In the genomic region with DNA sequence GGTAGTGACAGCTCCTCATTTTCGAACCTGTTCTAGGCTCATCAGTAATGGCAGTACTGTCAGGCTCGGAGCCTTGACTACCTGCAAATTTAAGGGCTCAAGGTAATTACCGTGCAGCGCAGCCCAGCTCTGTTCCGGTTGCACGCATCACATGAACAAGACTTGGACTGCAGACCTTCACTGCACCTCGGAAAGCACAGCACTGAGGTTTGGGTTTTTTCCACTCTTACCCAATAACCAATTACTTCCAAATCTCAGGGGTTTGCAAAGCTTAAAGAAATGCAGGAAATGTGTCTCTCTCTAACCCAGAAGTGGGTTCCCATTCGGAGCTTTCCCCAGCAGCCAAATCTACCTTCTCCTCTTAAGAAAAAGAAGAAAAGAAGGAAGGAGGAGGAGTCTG, we compare ENCODE assay signal across 23 mouse cellular contexts. TPM values are rescaled to one million over a fixed set of nuclear protein-coding genes. Genes with fewer than 3 reads are reported as not detected.
DNase-seq lines count a peak whose midpoint lies in the region; ATAC-seq and TF ChIP-seq lines count a peak whose summit lies in the region.
"Had no signal": no experiment of that assay in that cellular context is flagged by ENCODE, and none has a peak within 500 bp of the region (broad histone marks: within the 10 kb centered on the region; RNA-seq: fewer than 3 reads in every experiment).

No protein-coding gene starts in this region.

- H3K4me1 ChIP-seq in kidney, embryonic 14.5 days (ENCODE audit: control insufficient read depth, insufficient read depth, low read length), result peaks cover 10% of the 10 kb centered on the region; the same call in 1 of the 2 replicates
- H3K4me1 ChIP-seq in kidney, embryonic 16.5 days (ENCODE audit: insufficient read depth, low read length), result peaks cover 69% of the 10 kb centered on the region
- H3K4me1 ChIP-seq in heart, adult 2 months (ENCODE audit: control insufficient read depth, insufficient read depth, low read length), result peaks cover 6% of the 10 kb centered on the region

- no peak overlapping the region for H3K9ac ChIP-seq in kidney, embryonic 14.5 days (ENCODE audit: low read depth, low read length)
- H3K9ac ChIP-seq in kidney, embryonic 16.5 days (replicated peaks; ENCODE audit: low read length), result no peak overlapping the region
- H3K9ac ChIP-seq in heart, adult 2 months (ENCODE audit: low read depth, low read length), result no peak overlapping the region
- H3K9ac ChIP-seq: embryonic facial prominence, embryonic 12.5 days; forebrain, embryonic 15.5 days; heart, embryonic 15.5 days; hindbrain, embryonic 14.5 days had no signal

- WGBS in kidney, embryonic 14.5 days, result 43% methylated on average over 8 of the region's 8 CpGs
- 58% methylated on average over 8 of the region's 8 CpGs for WGBS in kidney, embryonic 16.5 days
- WGBS in heart, adult 2 months, result 77% methylated on average over 8 of the region's 8 CpGs

- intact Hi-C loops in heart, adult 2 months (cut with DNase I), result no loop called here

- no peak for TF ChIP-seq EP300 in heart, adult 2 months (IDR thresholded peaks at IDR 0.05; ENCODE audit: insufficient read depth, low read depth, low read length)

- H3K36me3 ChIP-seq in kidney, embryonic 14.5 days (ENCODE audit: control insufficient read depth, insufficient read depth, low read length), result no peaks in the 10 kb centered on the region
- no peaks in the 10 kb centered on the region for H3K36me3 ChIP-seq in kidney, embryonic 16.5 days (ENCODE audit: insufficient read depth, low read length)
- no peaks in the 10 kb centered on the region for H3K36me3 ChIP-seq in heart, adult 2 months (ENCODE audit: control insufficient read depth, insufficient read depth, low read length)
- H3K36me3 ChIP-seq: embryonic facial prominence, embryonic 12.5 days; forebrain, embryonic 15.5 days; G1E; heart, embryonic 15.5 days; hindbrain, embryonic 10.5 days had no signal

- H3K27me3 ChIP-seq in kidney, embryonic 14.5 days (ENCODE audit: control insufficient read depth, insufficient read depth, low read length), result no peaks in the 10 kb centered on the region
- no peaks in the 10 kb centered on the region for H3K27me3 ChIP-seq in kidney, embryonic 16.5 days (ENCODE audit: insufficient read depth, low read length)
- H3K27me3 ChIP-seq in heart, adult 2 months (ENCODE audit: control insufficient read depth, insufficient read depth, low read length), result no peaks in the 10 kb centered on the region
- H3K27me3 ChIP-seq: heart, embryonic 15.5 days had no signal

- H3K9me3 ChIP-seq in kidney, embryonic 14.5 days (ENCODE audit: control insufficient read depth, low read length), result peaks cover 4% of the 10 kb centered on the region; the same call in 1 of the 2 replicates
- peaks cover 5% of the 10 kb centered on the region; the same call in 1 of the 2 replicates for H3K9me3 ChIP-seq in kidney, embryonic 16.5 days (ENCODE audit: low read length)
- H3K9me3 ChIP-seq: embryonic facial prominence, embryonic 12.5 days; forebrain, embryonic 15.5 days; heart, embryonic 15.5 days had no signal

- DNase-seq in adrenal gland, adult (ENCODE audit: inconsistent age in 2 of 2, low spot score in 1 of 2), result peak; percentile 40 to 85
- no peak for DNase-seq in adrenal gland, adult 8-10 months
- DNase-seq in kidney, adult 11 months, result peak; percentile 41
- DNase-seq in kidney, adult 8-10 months, result no peak
- peak; percentile 47 to 53 for DNase-seq in kidney, postnatal 36 days
- DNase-seq in heart, adult 2 months, result no peak
- DNase-seq: adrenal gland, postnatal 10 days; B cell, adult 2 months; cerebellum, adult 11 months; cerebellum, adult 8-10 months; cerebellum, postnatal 25 days; gastrocnemius, postnatal 36 days; heart, adult 11 months had no signal

- no peak for TF ChIP-seq CTCF in heart, adult 2 months (IDR thresholded peaks at IDR 0.05)

- no peak overlapping the region for H3K4me3 ChIP-seq in kidney, embryonic 14.5 days (ENCODE audit: low read length)
- H3K4me3 ChIP-seq in kidney, embryonic 16.5 days (ENCODE audit: low read length), result no peak overlapping the region
- no peak overlapping the region for H3K4me3 ChIP-seq in heart, adult 2 months
- H3K4me3 ChIP-seq: embryonic facial prominence, embryonic 12.5 days; forebrain, embryonic 15.5 days; heart, embryonic 15.5 days; hindbrain, embryonic 10.5 days had no signal

- H3K27ac ChIP-seq in kidney, embryonic 14.5 days (ENCODE audit: low read depth, low read length), result no peak overlapping the region
- H3K27ac ChIP-seq in kidney, embryonic 16.5 days (ENCODE audit: low read length), result peak overlapping the region; percentile 48; the same call in 1 of the 2 replicates
- H3K27ac ChIP-seq in heart, adult 2 months, result no peak overlapping the region
- H3K27ac ChIP-seq: embryonic facial prominence, embryonic 12.5 days; forebrain, embryonic 15.5 days; heart, embryonic 15.5 days; hindbrain, embryonic 10.5 days; hindbrain, embryonic 14.5 days had no signal

- no peak for TF ChIP-seq POLR2A in heart, adult 2 months (IDR thresholded peaks at IDR 0.05; ENCODE audit: insufficient read depth, low read depth, low read length)

- ATAC-seq in kidney, embryonic 14.5 days (ENCODE audit: low FRiP score, low TSS enrichment), result no peak
- ATAC-seq in kidney, embryonic 16.5 days (ENCODE audit: low FRiP score, low TSS enrichment), result no peak
- ATAC-seq: CD4-positive, CD25-positive, alpha-beta regulatory T cell, adult 4 months; forebrain, embryonic 15.5 days had no signal

- H3K4me2 ChIP-seq in kidney, embryonic 14.5 days (replicated peaks; ENCODE audit: low read depth, low read length), result no peak overlapping the region
- H3K4me2 ChIP-seq in kidney, embryonic 16.5 days (replicated peaks; ENCODE audit: low read depth, low read length), result no peak overlapping the region
- H3K4me2 ChIP-seq: embryonic facial prominence, embryonic 12.5 days; forebrain, embryonic 15.5 days; heart, embryonic 11.5 days; heart, embryonic 15.5 days; hindbrain, embryonic 14.5 days had no signal

- H3K79me2 ChIP-seq in heart, adult 2 months (replicated peaks; ENCODE audit: control insufficient read depth, insufficient read depth, low read length), result peaks cover 4% of the 10 kb centered on the region

RNA-seq across cellular contexts. Expression of gene Cgnl1, which starts 5.1 kb away (rescaled TPM):
- 100 to 1,000 TPM in 1 of 4 experiments, 10 to 100 TPM in 3; 90.0 to 142 (median 93.2) TPM for total RNA-seq in adrenal gland, adult 8-10 months (2022)
- polyA plus RNA-seq in kidney, embryonic 14.5 days (2014; fragmentation: Nextera tagmentation; extraction: Ambion mirVana), result 19.3 and 24.2 TPM in 2 replicates
- 30.9 and 33.2 TPM in 2 replicates for polyA plus RNA-seq in kidney, embryonic 16.5 days (2015; fragmentation: Nextera tagmentation; extraction: Ambion mirVana)
- total RNA-seq in heart, adult 2 months (2021), result 10 to 100 TPM; 28.1 to 31.0 TPM
- 10.5 and 16.2 TPM in 2 replicates for polyA plus RNA-seq in heart, adult 2 months (2012; rRNA removed)
- polyA plus RNA-seq: CD4-positive, CD25-positive, alpha-beta regulatory T cell, adult 4 months had no signal

Comparison
In these comparisons a context has a peak if more than half of its experiments do, and no peak if none do; other contexts are left out.
1. DNase-seq: peak in adrenal gland, adult (2 of 2), kidney, adult 11 months (single experiment) and kidney, postnatal 36 days (2 of 2); none in adrenal gland, adult 8-10 months (single experiment), kidney, adult 8-10 months (0 of 2) and heart, adult 2 months (0 of 2).